16 mouse cellular contexts compared by ENCODE assay signal in the genomic region with DNA sequence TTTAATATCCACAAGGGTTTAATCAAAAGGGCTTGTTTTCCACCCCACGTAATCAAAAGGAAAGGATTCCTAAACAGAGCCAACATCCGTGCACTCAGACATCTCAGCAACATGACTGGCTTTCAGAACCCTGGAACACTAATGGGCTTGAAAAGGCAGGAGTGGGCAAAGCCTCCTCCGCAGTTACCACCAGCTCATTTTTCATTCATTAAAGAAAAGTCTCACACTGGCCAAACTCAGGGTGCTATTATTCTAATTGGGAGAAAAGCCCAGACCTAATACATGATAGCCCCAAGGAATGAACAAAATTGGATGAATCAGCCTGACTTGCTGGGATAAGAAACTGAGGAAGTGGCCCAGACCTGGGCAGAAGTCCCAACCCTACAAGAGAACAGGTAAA.
"Had no signal": no experiment of that assay in that cellular context is flagged by ENCODE, and none has a peak within 500 bp of the region (broad histone marks: within the 10 kb centered on the region; RNA-seq: fewer than 3 reads in every experiment).

No protein-coding gene starts in this region.

- DNase-seq: lung, embryonic 14.5 days; lung, postnatal 10 days; lung, postnatal 4 days; midbrain, embryonic 14.5 days; right cerebral cortex, postnatal 14 days; thymus, adult 2 months; thymus, postnatal 25 days; thymus, postnatal 4 days had no signal

- H3K27ac ChIP-seq: midbrain, embryonic 10.5 days; midbrain, embryonic 12.5 days; neural tube, embryonic 13.5 days; neural tube, embryonic 15.5 days; stomach, embryonic 15.5 days; stomach, postnatal 0 days had no signal

- H3K4me2 ChIP-seq: lung, embryonic 14.5 days; midbrain, embryonic 12.5 days; neural tube, embryonic 13.5 days; neural tube, embryonic 15.5 days; stomach, embryonic 15.5 days had no signal

- H3K4me3 ChIP-seq: midbrain, embryonic 10.5 days; midbrain, embryonic 12.5 days; myocyte; neural tube, embryonic 13.5 days; neural tube, embryonic 15.5 days; stomach, embryonic 15.5 days had no signal

- H3K9ac ChIP-seq: lung, embryonic 14.5 days; midbrain, embryonic 12.5 days; neural tube, embryonic 13.5 days; neural tube, embryonic 15.5 days; stomach, embryonic 15.5 days had no signal

- H3K9me3 ChIP-seq: midbrain, embryonic 10.5 days; midbrain, embryonic 12.5 days; neural tube, embryonic 15.5 days; stomach, embryonic 15.5 days had no signal

- H3K4me1 ChIP-seq: midbrain, embryonic 12.5 days; neural tube, embryonic 13.5 days; neural tube, embryonic 15.5 days; stomach, embryonic 15.5 days had no signal

- H3K27me3 ChIP-seq: midbrain, embryonic 12.5 days; neural tube, embryonic 13.5 days; neural tube, embryonic 15.5 days; stomach, embryonic 15.5 days had no signal

- H3K36me3 ChIP-seq: midbrain, embryonic 10.5 days; midbrain, embryonic 12.5 days; neural tube, embryonic 13.5 days; neural tube, embryonic 15.5 days; stomach, embryonic 15.5 days had no signal

- ATAC-seq: midbrain, embryonic 16.5 days had no signal
